Mouse (Mus musculus) cortical plate, adult 2 months (tissue): Measurements from ENCODE around the gene Krtap9-3.
"Not testable (repeated sequence)": the region's sequence is repeated elsewhere in the genome, so short reads cannot be mapped to it uniquely, and the experiment has no call there.

Experiments used
- CTCF ChIP-seq: fragments of 200-500 bp; IDR thresholded peaks from 2 replicates; pipeline ENCODE4 v1.5.1; 2011; ENCODE audit warnings: mild to moderate bottlenecking, control low read depth, low read length; ENCODE audit not compliant: insufficient read depth; ENCODE audit errors: extremely low read depth
- POLR2A ChIP-seq: fragments of 200-500 bp; IDR thresholded peaks from 2 replicates; pipeline ENCODE4 v1.6.1; 2011; ENCODE audit warnings: mild to moderate bottlenecking, low read length, control low read depth; ENCODE audit not compliant: insufficient read depth; ENCODE audit errors: extremely low read depth

DNA sequence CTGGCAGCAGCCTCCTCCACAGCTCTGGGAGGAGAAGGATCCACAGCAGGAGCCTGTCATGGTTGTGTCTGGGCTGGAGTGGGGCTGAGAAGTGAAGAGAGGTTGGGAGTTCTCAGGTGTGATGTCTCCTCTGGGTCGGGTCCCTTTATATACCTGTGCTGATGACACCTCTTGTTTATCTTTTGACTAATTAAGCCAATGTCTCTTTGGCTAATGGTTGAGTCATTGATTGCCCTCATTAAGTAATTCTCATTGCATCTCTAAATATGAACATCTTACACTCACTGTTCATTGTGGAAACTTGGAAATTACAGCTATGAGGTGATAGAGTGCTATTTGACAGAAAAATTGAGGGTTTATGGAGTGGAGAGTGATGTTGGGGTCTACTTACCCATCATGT is 5.3 kb upstream of the Krtap9-3 start, which contains the start of gene Gm11938:
- not testable (repeated sequence) for TF ChIP-seq CTCF, POLR2A
